Mouse (Mus musculus) lung, postnatal 14 days (tissue): ENCODE results near the gene Olfr556.
"Not testable (repeated sequence)": the region's sequence is repeated elsewhere in the genome, so short reads cannot be mapped to it uniquely, and the experiment has no call there.

ENCODE experiments used
- DNase-seq: peaks from one replicate; pipeline ENCODE4 v3.0.0; 2021

The Olfr556 gene

DNA sequence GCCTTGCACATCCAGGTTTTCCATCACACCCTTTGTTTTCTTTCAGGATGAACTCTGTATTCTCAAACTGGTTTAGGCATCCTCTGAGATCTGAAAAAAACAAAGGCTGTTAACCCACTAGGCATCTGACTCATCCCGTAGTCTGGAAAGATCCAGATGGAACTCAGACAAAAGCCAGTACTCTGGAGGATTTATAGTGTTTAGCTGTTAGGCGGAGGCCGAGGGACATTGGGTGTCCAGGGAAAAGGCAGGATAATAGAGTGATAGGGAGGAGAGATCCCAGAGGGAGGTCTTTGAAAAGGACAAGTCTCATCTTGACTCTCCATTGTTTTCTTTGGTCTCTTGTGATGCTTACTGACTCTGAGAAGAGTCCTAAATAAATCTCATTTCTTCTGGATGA is at the start of gene Olfr556:
Gene Olfr556 (plus strand): TSS at position 301 of the 400 bp plus-strand sequence.
- DNase-seq = no peak

DNA sequence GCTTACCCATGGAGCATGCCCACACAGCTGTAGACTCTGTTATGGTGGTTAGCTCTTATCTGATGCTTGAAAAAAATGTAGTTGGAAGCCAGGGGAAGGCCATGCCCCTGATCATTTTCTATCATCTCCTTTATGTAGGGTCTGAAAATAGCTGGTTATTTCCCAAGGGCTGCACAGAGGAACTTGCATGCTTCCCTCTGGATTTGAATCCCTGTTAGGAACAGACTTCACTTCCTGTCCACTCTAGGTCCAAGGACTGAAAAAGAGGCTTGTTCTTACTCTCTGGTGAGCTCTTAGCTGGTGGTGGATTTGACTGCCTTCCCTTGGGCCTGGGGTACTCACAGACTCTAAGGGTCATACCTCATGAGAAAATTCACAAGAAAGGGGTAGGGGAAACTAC is 46.6 kb upstream of the Olfr556 start, which contains the start of gene Olfr553:
Gene Olfr553 (minus strand): TSS at position 101 of the 400 bp plus-strand sequence.
- DNase-seq = no peak

DNA sequence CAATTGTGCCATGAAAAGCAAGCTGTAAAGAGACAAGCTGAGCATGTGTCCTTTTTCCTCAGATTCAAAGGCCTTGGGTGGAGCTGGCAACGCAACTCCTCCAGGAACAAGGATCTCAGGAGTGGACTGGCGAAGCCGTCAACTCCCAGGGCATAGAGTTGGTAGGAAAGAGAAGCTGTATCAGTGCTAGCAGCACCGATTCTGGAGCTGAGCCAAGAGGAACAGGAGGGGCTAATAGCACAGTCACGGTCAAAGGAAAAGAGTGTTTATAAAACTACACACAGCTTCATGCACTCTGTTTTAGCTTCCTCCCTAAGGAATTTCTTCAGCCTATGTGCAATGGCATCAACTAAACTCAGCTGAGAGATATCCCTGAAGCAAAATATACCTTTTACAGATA is 45.1 kb upstream of the Olfr556 start:
- peak; percentile 60 for DNase-seq

DNA sequence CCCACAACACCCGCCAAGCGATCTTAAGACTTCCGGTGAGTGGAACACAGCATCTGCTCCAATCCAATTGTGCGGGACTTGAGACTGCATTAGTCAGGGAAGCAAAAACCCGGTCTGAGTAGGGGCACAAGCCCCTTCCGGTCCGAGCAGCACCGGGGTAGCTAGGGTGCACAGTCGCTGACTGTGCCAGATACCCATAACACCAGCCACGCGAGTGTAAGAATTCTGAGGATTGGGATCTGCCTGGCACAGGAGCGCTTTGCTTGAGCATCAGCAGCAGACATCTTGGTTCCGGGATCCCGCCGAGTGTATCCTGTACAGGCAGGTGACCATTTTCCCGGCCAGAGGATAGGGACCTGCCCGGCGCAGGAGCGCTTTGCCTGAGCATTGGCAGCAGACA is 44.3 kb upstream of the Olfr556 start:
- DNase-seq = not testable (repeated sequence)

DNA sequence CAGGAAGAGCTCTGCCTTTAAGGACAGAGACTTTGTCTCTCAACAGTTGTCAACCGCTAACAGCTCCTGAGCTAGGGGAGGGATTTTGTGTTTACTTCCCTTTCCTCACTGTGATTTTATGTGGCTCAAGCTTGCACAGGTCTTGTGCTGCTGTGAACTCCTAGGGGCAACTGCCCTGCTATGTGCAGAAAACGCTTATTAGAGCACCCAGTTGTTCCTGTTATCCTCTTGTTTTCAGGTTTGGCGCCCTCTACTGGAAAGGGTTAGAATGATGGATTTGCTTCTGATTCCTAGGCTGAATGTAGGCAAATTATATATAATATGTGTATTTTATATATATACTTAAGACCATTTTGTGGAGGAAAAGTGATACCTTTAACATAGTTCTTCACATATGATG is 28.0 kb upstream of the Olfr556 start:
- peak; percentile 75 for DNase-seq

DNA sequence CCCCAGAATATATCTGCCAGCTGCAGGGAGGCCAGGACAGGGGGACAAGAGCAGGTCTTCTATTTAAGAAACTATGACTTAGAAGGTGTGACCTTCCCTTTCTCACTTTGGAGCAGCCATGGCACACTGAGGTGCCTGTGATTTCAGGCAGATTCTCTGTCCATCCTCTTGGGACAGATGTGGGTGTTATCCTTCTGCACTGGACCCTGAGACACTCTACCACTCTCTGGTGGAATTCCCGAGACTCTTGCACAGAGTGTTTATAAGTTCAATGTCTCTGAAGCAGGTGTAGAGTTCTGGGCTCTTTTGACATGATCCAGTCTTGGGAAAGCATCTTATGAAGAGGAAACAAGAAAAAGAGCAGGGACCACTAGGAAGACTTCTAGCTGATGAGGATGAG is 26.6 kb upstream of the Olfr556 start, which contains the start of gene Olfr554:
Gene Olfr554 (plus strand): TSS at position 301 of the 400 bp plus-strand sequence.
- no peak for DNase-seq

DNA sequence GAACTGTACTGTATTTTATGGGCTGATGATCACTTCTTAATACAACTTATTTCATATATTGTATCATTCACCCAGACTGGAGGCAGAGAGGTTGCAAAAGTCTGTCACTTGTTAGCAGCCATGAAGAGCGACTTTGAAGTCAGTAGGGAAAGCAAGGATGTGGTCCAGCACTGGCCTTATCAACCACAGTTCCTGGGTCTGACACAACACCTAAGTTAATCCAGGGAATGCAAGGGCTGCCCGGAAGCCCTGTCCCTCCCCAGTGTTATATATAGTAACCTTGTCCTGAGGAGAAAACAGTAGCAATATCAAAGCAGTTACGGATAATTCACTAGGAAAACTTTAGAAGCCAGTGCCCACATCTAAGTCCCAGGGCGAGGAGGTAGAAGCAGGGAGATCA is 19.8 kb upstream of the Olfr556 start:
- DNase-seq = not testable (repeated sequence)

DNA sequence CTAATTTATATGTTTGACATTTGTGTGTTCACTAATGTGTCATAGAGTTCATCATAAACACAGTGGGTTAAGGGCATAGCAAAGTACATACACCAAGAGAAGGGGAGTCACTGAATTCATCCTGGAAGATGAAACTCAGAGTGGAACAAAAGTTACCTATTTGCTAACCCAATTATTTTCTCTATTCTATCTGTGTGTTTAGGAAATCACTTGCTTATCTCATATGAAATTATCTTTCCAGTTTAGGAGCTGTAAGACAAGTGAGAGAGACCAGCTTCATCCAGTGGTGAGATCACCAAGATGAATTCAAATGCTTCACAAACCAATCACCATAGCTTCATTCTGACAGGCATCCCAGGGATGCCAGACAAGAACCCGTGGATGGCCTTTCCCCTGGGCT is 6.2 kb upstream of the Olfr556 start, which contains the start of gene Olfr555:
Gene Olfr555 (plus strand): TSS at position 301 of the 400 bp plus-strand sequence.
- DNase-seq = no peak

DNA sequence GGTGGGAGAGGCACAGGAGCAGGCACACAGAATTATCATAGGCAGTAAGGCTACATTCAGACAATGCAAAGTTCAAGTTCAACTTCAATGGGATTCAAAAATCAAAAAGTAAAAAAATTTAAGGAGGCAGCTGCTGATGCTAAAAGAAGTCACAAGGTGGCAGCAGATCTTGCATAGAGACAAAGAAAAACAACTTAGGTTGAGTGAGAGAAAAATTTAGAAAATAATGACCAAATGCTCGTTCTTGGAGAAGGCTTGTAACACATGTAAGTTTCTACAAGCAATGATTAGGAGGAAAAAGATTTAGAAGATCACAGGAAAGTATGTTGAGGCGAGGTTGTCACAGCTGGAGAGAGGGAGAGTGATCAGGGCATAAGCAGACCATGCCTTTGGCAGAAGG is 679 bp downstream of the Olfr556 start:
- DNase-seq = no peak

DNA sequence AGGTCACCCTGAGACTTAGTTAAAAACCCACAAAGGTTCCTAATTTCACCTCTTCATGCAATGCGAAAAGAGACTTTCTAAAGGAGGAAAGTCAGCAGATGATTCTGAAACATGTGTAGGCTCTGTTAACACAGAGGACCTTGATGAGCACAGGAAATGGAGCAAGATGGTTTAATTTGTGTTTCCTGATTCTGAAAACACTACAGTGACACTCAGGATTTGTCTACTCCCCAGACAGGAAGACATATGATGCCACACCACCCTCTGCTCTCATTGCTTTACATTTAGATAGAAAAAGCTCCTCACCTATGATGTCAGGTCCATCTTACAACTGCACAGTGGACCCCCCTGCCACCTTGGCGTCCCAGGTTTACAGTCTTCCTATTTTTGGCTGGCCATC is 11.5 kb downstream of the Olfr556 start:
- DNase-seq = no peak

DNA sequence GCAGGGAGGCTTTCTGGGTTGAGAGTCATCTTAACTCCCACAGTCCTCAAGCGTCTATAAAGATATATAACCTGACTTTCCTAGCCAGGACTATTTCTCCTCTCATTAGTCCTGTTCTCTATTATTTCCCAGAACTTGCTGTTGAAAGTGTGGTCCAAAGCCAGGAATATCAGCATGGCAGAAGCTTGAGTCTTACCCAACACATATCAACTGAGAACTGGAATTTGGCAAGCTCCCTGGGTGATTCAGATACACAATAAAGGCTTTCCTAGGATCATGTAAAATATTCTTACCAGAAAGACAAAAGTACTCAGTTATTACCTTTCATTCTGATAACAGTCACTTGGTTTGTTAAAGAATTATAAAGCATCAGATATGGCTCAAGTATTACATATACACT is 17.2 kb downstream of the Olfr556 start:
- no peak for DNase-seq

DNA sequence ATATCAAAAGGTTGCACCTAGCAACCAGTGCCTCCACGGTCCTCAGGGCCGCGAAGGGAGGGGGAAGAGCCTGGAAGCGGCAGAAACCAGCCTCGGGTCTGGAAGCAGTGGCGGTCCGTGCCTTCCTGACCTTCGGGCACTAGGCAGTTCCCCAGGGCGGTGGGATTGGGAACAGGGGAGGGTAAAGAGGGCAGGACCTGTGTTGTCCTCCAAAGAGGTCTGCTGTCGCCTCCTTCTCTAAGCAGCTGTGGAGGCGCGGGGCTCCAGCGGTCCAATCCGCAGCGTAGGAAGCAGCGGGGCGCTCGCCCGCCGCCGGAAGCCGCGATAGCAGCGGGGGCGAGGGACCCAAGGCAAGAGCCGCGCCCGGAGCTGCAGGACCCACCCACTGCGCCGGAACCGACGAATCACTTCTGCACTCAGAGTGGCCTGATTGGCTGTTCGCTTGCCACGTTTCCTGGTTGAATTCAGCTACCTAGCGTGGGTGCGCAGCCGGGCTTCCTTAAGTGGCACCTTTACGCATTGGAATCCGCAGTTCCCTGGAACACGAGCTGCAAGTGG is 22.3 kb downstream of the Olfr556 start, which contains the start of gene Trim68:
Gene Trim68 (minus strand): TSS at position 384 of the 558 bp plus-strand sequence.
- DNase-seq = peak; percentile 90

DNA sequence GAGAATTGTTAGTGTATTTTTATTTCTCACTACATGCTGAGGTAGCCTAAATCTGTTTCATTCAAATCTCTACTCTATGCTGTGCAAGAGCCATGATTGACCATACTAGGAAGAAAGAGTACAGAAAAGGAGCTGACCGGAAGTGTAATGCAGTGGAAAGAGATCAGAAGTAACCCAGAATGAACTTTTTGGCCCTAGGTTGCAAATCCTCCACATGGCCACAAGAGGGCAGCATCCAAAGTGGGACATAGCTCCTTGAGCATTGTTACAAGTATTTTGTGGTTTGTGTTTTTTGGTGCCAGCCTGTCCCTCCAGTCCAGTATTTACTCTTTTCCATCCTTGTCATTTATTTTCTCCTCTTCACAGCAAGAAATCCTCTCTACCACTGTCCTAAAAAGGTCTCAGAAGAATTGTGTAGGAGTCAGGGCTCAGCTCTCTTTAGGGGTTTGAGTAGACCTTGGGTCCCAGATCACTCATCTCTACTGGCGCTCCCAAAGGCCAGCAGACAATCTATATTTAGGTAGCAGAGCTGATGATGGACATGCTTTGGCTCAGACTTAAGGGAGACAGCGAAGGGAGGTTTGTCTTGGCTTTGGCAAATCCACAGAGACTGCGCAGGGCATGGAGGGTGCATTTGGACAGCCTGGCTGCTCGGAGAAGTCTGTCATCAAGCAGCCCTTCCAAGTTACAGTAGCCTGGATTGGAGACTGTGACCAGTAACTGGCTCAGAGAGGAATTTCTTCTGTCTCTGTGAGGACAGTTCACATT is 30.8 kb downstream of the Olfr556 start, which contains the start of gene Olfr557:
Gene Olfr557 (plus strand): TSS at position 553 of the 768 bp plus-strand sequence.
- peak; percentile 40 for DNase-seq

DNA sequence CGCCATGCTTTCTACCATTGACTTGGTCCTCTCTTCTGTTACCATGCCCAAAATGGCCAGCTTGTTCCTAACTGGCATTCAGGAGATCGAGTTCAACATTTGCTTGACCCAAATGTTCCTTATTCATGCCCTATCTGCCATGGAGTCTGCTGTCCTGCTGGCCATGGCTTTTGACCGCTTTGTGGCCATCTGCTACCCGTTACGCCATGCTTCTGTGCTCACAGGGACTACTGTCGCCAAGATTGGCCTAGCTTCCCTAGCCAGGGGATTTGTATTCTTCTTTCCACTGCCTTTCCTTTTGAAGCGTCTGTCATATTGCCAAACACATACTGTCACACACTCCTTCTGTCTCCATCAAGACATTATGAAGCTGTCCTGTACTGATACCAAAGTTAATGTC is 33.8 kb downstream of the Olfr556 start:
- DNase-seq = no peak

DNA sequence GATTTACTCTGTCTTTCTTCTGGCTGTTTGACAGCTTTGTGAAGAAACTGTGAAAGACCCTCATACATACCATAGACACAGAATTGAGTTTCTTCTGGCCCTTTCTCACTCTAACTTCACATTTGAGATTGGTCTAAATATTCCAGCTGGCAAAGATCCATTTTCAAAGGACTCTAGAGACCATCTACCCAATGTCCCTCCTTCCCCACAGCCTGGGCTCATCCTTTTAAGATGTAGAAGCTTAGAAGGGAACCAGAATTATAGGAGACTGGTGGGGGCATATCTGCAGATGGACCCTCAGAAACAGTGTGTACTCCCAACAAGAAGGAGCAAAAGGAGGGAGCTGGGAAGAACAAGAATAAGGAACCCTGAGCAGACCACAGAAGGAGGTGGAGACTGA is 37.2 kb downstream of the Olfr556 start, which contains the start of gene Olfr558:
Gene Olfr558 (plus strand): TSS at position 301 of the 400 bp plus-strand sequence.
- DNase-seq = no peak

DNA sequence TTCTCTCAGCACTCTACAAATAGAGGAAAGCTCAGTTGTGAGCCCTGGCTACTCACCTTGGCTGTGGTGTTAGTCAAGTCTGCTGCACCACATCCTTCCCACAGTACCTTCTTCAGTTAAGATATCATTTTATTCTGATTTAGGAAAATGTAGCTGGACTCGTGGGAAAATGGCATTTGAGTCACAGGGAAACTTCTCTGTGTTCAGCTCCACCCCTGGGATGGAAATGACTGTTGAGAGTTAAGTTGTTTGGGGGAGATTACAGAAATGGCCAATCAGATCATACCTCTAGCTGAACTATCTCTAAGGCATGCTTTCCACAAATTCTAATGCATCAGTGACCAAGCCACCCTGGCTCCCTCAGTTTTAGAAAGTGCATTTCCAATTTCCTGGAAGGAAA is 54.3 kb downstream of the Olfr556 start, which contains the start of gene Olfr33:
Gene Olfr33 (minus strand): TSS at position 101 of the 400 bp plus-strand sequence.
- no peak for DNase-seq
